Mouse (Mus musculus) liver, embryonic 13.5 days (tissue): Measurements from ENCODE around the gene Srgap2. TPM values are rescaled to one million over a fixed set of nuclear protein-coding genes. Genes with fewer than 3 reads are reported as not detected.

Experiments used
- ATAC-seq: fragments of 200-750 bp; cut with Nextera tagmentation; 2 replicates; pipeline ENCODE4 v1.8.0; 2017; ENCODE audit warnings: low read depth, mild to moderate bottlenecking, moderate number of reproducible peaks, moderate library complexity
- DNase-seq: peaks from one replicate; pipeline ENCODE4 v3.0.0; 2022
- H3K27ac ChIP-seq: fragments of 300-500 bp; sonication (generic); 2 replicates; pipeline ENCODE4 v1.5.1; 2015; ENCODE audit warnings: moderate library complexity, mild to moderate bottlenecking, inconsistent platforms
- H3K27me3 ChIP-seq: fragments of 300-500 bp; sonication (generic); 2 replicates; pipeline ENCODE4 v1.6.1; 2015; ENCODE audit warnings: mild to moderate bottlenecking, inconsistent platforms
- H3K36me3 ChIP-seq: fragments of 300-500 bp; sonication (generic); 2 replicates; pipeline ENCODE4 v1.6.1; 2015; ENCODE audit warnings: mild to moderate bottlenecking, inconsistent platforms
- H3K4me1 ChIP-seq: fragments of 300-500 bp; sonication (generic); replicated peaks from 2 replicates; pipeline ENCODE4 v1.6.1; 2015; ENCODE audit warnings: inconsistent platforms
- H3K4me2 ChIP-seq: fragments of 300-500 bp; sonication (generic); 2 replicates; pipeline ENCODE4 v1.6.1; 2015; ENCODE audit warnings: inconsistent platforms, mild to moderate bottlenecking, moderate library complexity
- H3K4me3 ChIP-seq: fragments of 300-500 bp; sonication (generic); replicated peaks from 2 replicates; pipeline ENCODE4 v1.5.1; 2015; ENCODE audit warnings: mild to moderate bottlenecking, inconsistent platforms
- H3K9ac ChIP-seq: fragments of 300-500 bp; sonication (generic); 2 replicates; pipeline ENCODE4 v1.6.1; 2015; ENCODE audit warnings: mild to moderate bottlenecking, inconsistent platforms
- H3K9me3 ChIP-seq: fragments of 300-500 bp; sonication (generic); replicated peaks from 2 replicates; pipeline ENCODE4 v1.6.1; 2016; ENCODE audit warnings: inconsistent platforms
- WGBS: fragments of 180-500 bp; shearing (Covaris S2); methylation state at CpG from one replicate; pipeline ENCODE4 v1.1.7; 2015; ENCODE audit not compliant: insufficient replicate concordance; 5-methylcytosine and 5-hydroxymethylcytosine counted together
- polyA plus RNA-seq: library from polyadenylated mRNA; unstranded; fragments of >200 nt; fragmentation: Nextera tagmentation; extraction: Ambion mirVana; gene quantifications from 2 replicates; pipeline ENCODE4 v1.2.1, GENCODE M21; 2015

Srgap2 gene
- polyA plus RNA-seq, 1 experiment from 2014 or later, result 3.7 TPM

GRCm38 (mm10) chr1:131546798-131547690, 19.9 kb upstream of the Srgap2 start:
- H3K4me1 ChIP-seq, result peaks cover 5% of the 10 kb centered on the region; the same call in 1 of the 2 replicates
- no peaks in the 10 kb centered on the region for H3K36me3 ChIP-seq
- H3K4me3 ChIP-seq, result no peak overlapping the region
- no peaks in the 10 kb centered on the region for H3K9me3 ChIP-seq
- no peak for DNase-seq
- H3K27ac ChIP-seq, result no peak overlapping the region
- no peak overlapping the region for H3K4me2 ChIP-seq
- H3K27me3 ChIP-seq, result no peaks in the 10 kb centered on the region
- H3K9ac ChIP-seq, result no peak overlapping the region
- 64% methylated on average over 13 of the region's 13 CpGs for WGBS
- no peak for ATAC-seq

GRCm38 (mm10) chr1:131543886-131544565, 16.9 kb upstream of the Srgap2 start:
- no peak overlapping the region for H3K4me3 ChIP-seq
- no peak overlapping the region for H3K27ac ChIP-seq
- no peak for DNase-seq
- no peaks in the 10 kb centered on the region for H3K27me3 ChIP-seq
- WGBS, result 72% methylated on average over 7 of the region's 7 CpGs
- H3K9ac ChIP-seq, result no peak overlapping the region
- peaks cover 5% of the 10 kb centered on the region; the same call in 1 of the 2 replicates for H3K4me1 ChIP-seq
- H3K36me3 ChIP-seq, result peaks cover 5% of the 10 kb centered on the region; the same call in 1 of the 2 replicates
- ATAC-seq, result no peak
- H3K4me2 ChIP-seq, result no peak overlapping the region
- no peaks in the 10 kb centered on the region for H3K9me3 ChIP-seq

GRCm38 (mm10) chr1:131541903-131542302, 14.8 kb upstream of the Srgap2 start:
- DNase-seq, result no peak
- ATAC-seq, result no peak
- H3K9me3 ChIP-seq, result no peaks in the 10 kb centered on the region
- WGBS, result 77% methylated on average over 5 of the region's 5 CpGs
- no peak overlapping the region for H3K4me2 ChIP-seq
- H3K9ac ChIP-seq, result no peak overlapping the region
- H3K4me1 ChIP-seq, result peaks cover 3% of the 10 kb centered on the region; the same call in 1 of the 2 replicates
- no peaks in the 10 kb centered on the region for H3K27me3 ChIP-seq
- peaks cover 5% of the 10 kb centered on the region; the same call in 1 of the 2 replicates for H3K36me3 ChIP-seq
- H3K27ac ChIP-seq, result no peak overlapping the region
- H3K4me3 ChIP-seq, result no peak overlapping the region

GRCm38 (mm10) chr1:131541431-131541830, 14.3 kb upstream of the Srgap2 start:
- H3K36me3 ChIP-seq, result peaks cover 5% of the 10 kb centered on the region; the same call in 1 of the 2 replicates
- 48% methylated on average over 3 of the region's 3 CpGs for WGBS
- H3K27ac ChIP-seq, result no peak overlapping the region
- H3K9ac ChIP-seq, result no peak overlapping the region
- H3K4me3 ChIP-seq, result no peak overlapping the region
- no peak for DNase-seq
- no peaks in the 10 kb centered on the region for H3K27me3 ChIP-seq
- no peak for ATAC-seq
- H3K9me3 ChIP-seq, result no peaks in the 10 kb centered on the region
- H3K4me2 ChIP-seq, result no peak overlapping the region
- no peaks in the 10 kb centered on the region for H3K4me1 ChIP-seq

- Histone ChIP-seq H3K9me3 (no peaks in the 10 kb centered on the region), H3K27ac (no peak overlapping the region), H3K27me3 (no peaks in the 10 kb centered on the region), H3K4me3 (no peak overlapping the region), H3K36me3 (peaks cover 5% of the 10 kb centered on the region; the same call in 1 of the 2 replicates), H3K9ac (no peak overlapping the region), H3K4me1 (no peaks in the 10 kb centered on the region), H3K4me2 (no peak overlapping the region)
- 78% methylated on average over 5 of the region's 5 CpGs for WGBS
- ATAC-seq, result no peak
- DNase-seq, result no peak
Measured at GRCm38 (mm10) chr1:131540795-131541194, 13.6 kb upstream of the Srgap2 start.

- 74% methylated on average over 4 of the region's 4 CpGs for WGBS
- no peak overlapping the region for H3K9ac ChIP-seq
- H3K9me3 ChIP-seq, result no peaks in the 10 kb centered on the region
- H3K4me3 ChIP-seq, result no peak overlapping the region
- H3K27me3 ChIP-seq, result no peaks in the 10 kb centered on the region
- peaks cover 10% of the 10 kb centered on the region; the same call in 1 of the 2 replicates for H3K36me3 ChIP-seq
- no peak overlapping the region for H3K4me2 ChIP-seq
- no peak overlapping the region for H3K27ac ChIP-seq
- ATAC-seq, result no peak
- H3K4me1 ChIP-seq, result no peaks in the 10 kb centered on the region
- DNase-seq, result no peak
Measured at GRCm38 (mm10) chr1:131539771-131540170, 12.6 kb upstream of the Srgap2 start.

GRCm38 (mm10) chr1:131528561-131529166, 1.5 kb upstream of the Srgap2 start:
- no peak for ATAC-seq
- H3K27ac ChIP-seq, result peak overlapping the region; percentile 93
- H3K4me3 ChIP-seq, result peak overlapping the region; percentile 77
- 0% methylated on average over 9 of the region's 9 CpGs for WGBS
- H3K9ac ChIP-seq, result peak overlapping the region; percentile 75
- no peaks in the 10 kb centered on the region for H3K27me3 ChIP-seq
- H3K4me2 ChIP-seq, result peak overlapping the region; percentile 99
- peak; percentile 29 for DNase-seq
- H3K4me1 ChIP-seq, result peaks cover 40% of the 10 kb centered on the region
- 0 out of 2 replicates have a peak, but pooled peaks cover 2% of the 10 kb centered on the region for H3K36me3 ChIP-seq
- no peaks in the 10 kb centered on the region for H3K9me3 ChIP-seq

- Histone ChIP-seq H3K9me3 (no peaks in the 10 kb centered on the region), H3K4me2 (peak overlapping the region; percentile 99), H3K27ac (peak overlapping the region; percentile 93), H3K4me3 (peak overlapping the region; percentile 77), H3K9ac (peak overlapping the region; percentile 75), H3K27me3 (no peaks in the 10 kb centered on the region), H3K4me1 (peaks cover 46% of the 10 kb centered on the region), H3K36me3 (no peaks in the 10 kb centered on the region)
- under 1% methylated on average over 34 of the region's 34 CpGs for WGBS
- DNase-seq (peak; percentile 66), ATAC-seq (no peak)
Measured at GRCm38 (mm10) chr1:131528081-131528507, 942 bp upstream of the Srgap2 start.

- peak overlapping the region; percentile 91 for H3K9ac ChIP-seq
- 1% methylated on average over 81 of the region's 81 CpGs for WGBS
- ATAC-seq (peak; percentile 44), DNase-seq (peak; percentile 75)
- H3K27me3 ChIP-seq, result no peaks in the 10 kb centered on the region
- H3K27ac ChIP-seq, result peak overlapping the region; percentile 94
- H3K4me2 ChIP-seq, result peak overlapping the region; percentile 99
- H3K4me3 ChIP-seq, result peak overlapping the region; percentile 85
- no peaks in the 10 kb centered on the region for H3K9me3 ChIP-seq
- peaks cover 55% of the 10 kb centered on the region for H3K4me1 ChIP-seq
- no peaks in the 10 kb centered on the region for H3K36me3 ChIP-seq
Measured at GRCm38 (mm10) chr1:131526371-131527270, 531 bp downstream of the Srgap2 start.

- H3K4me2 ChIP-seq, result peak overlapping the region; percentile 99
- peak; percentile 21 for DNase-seq
- peak overlapping the region; percentile 85 for H3K4me3 ChIP-seq
- peak overlapping the region; percentile 94 for H3K27ac ChIP-seq
- H3K36me3 ChIP-seq, result no peaks in the 10 kb centered on the region
- H3K27me3 ChIP-seq, result no peaks in the 10 kb centered on the region
- peaks cover 55% of the 10 kb centered on the region for H3K4me1 ChIP-seq
- no peak for ATAC-seq
- under 1% methylated on average over 41 of the region's 41 CpGs for WGBS
- H3K9ac ChIP-seq, result peak overlapping the region; percentile 91
- no peaks in the 10 kb centered on the region for H3K9me3 ChIP-seq
Measured at GRCm38 (mm10) chr1:131525586-131526271, 1.4 kb downstream of the Srgap2 start.
